Mouse (Mus musculus): Measurements from ENCODE around the gene Man2b1. TPM values are rescaled to one million over a fixed set of nuclear protein-coding genes. Genes with fewer than 3 reads are reported as not detected.

Gene Man2b1
- total and polyA plus RNA-seq, 3 experiments: 10.8 to 24.7 TPM; not detected in 1

- H3K27me3 ChIP-seq (ENCODE audit: control insufficient read depth in 1 of 2, insufficient read depth in 2 of 2, low read length in 2 of 2): no peaks in the 10 kb centered on the region
- TF ChIP-seq POLR2A (IDR thresholded peaks at IDR 0.05; ENCODE audit: control insufficient read depth in 1 of 2, insufficient read depth in 1 of 2, low read depth in 1 of 2, low read length in 2 of 2, poor library complexity in 1 of 2) (no peak), TBP (IDR thresholded peaks at IDR 0.05; ENCODE audit: low read depth, low read length) (no peak), SMC3 (IDR thresholded peaks at IDR 0.05; ENCODE audit: low read depth, low read length) (no peak), UBTF (IDR thresholded peaks at IDR 0.05; ENCODE audit: borderline replicate concordance, insufficient read depth, low read depth, low read length) (no peak), KAT2A (conservative IDR thresholded peaks at IDR 0.05; ENCODE audit: low read depth, low read length) (no peak), CTCF (IDR thresholded peaks at IDR 0.05 in 2 of 3, conservative IDR thresholded peaks at IDR 0.05 in 1 of 3; ENCODE audit: control insufficient read depth in 1 of 3, insufficient read depth in 1 of 3, low read depth in 2 of 3, low read length in 3 of 3, poor library complexity in 1 of 3, severe bottlenecking in 1 of 3) (no peak), ZNF384 (IDR thresholded peaks at IDR 0.05; ENCODE audit: low read depth, low read length) (no peak), ELF1 (IDR thresholded peaks at IDR 0.05; ENCODE audit: low read depth, low read length) (no peak), NELFE (IDR thresholded peaks at IDR 0.05; ENCODE audit: low read depth, low read length) (no peak), CHD1 (IDR thresholded peaks at IDR 0.05; ENCODE audit: low read depth, low read length) (no peak), ZMIZ1 (IDR thresholded peaks at IDR 0.05; ENCODE audit: low read depth, low read length) (no peak), TCF12 (IDR thresholded peaks at IDR 0.05; ENCODE audit: low read depth, low read length) (no peak), MYC (IDR thresholded peaks at IDR 0.05; ENCODE audit: low read depth, low read length) (no peak), BHLHE40 (IDR thresholded peaks at IDR 0.05; ENCODE audit: borderline replicate concordance, low read depth, low read length) (no peak), E2F4 (IDR thresholded peaks at IDR 0.05; ENCODE audit: borderline replicate concordance, low read depth, low read length) (no peak), MYB (IDR thresholded peaks at IDR 0.05; ENCODE audit: low read depth, low read length) (no peak), HCFC1 (IDR thresholded peaks at IDR 0.05; ENCODE audit: low read depth, low read length) (no peak), GATA1 (IDR thresholded peaks at IDR 0.05; ENCODE audit: low read depth, low read length) (no peak), USF1 (IDR thresholded peaks at IDR 0.05; ENCODE audit: low read depth, low read length) (no peak), ZKSCAN1 (IDR thresholded peaks at IDR 0.05; ENCODE audit: low read depth, low read length) (no peak)
- H3K9me3 ChIP-seq (replicated peaks; ENCODE audit: insufficient read depth, low read length): no peaks in the 10 kb centered on the region
- H3K9ac ChIP-seq (ENCODE audit: control insufficient read depth, low read depth, low read length, poor library complexity, severe bottlenecking): no peak overlapping the region
- no peaks in the 10 kb centered on the region for H3K79me2 ChIP-seq (ENCODE audit: control insufficient read depth, insufficient read depth, low read length, poor library complexity)
- no peaks in the 10 kb centered on the region for H3K4me1 ChIP-seq (ENCODE audit: control insufficient read depth in 1 of 2, insufficient read depth in 2 of 2, low read length in 2 of 2)
- no peak for DNase-seq (ENCODE audit: low read depth, low spot score)
- H3K27ac ChIP-seq (ENCODE audit: control insufficient read depth, low read depth, low read length): no peak overlapping the region
- no peaks in the 10 kb centered on the region for H3K36me3 ChIP-seq (ENCODE audit: control insufficient read depth in 1 of 2, insufficient read depth in 2 of 2, low read length in 2 of 2)
- no peak overlapping the region for H3K4me3 ChIP-seq (ENCODE audit: control insufficient read depth in 1 of 2, insufficient read depth in 1 of 2, low read depth in 2 of 2, low read length in 2 of 2)
These were observed 33.9 kb downstream of the Man2b1 start for GRCm38 (mm10) chr8:85116984-85117383.

Measured in MEL (cell line).